Mouse (Mus musculus) yolk sac, embryonic 10.5 days (tissue): ENCODE data around the gene Slc2a6.

Experiments used
- DNase-seq: peaks from one replicate; pipeline ENCODE4 v3.0.0-alpha.2; 2017; ENCODE audit warnings: low spot score

Slc2a6 gene

DNA sequence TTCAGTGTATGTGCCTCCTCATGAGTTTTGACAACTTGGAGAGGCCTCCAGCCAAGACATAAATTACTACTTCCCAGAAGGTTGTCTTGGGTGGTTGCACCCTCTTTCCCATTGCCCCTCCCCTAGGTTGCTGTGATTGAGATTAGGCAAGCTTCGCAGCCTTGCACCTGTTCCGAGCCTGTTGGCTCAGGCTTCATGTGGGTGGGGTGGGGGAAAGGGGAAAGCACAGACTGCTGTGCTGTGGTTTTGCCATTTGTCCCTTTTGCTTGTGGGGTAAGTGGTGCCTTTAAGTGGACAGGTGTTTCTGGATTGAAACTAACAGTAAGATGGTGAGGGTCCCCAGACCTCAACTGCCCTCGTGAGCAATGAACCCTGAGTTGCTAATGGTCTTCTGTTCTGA is 8.2 kb upstream of the Slc2a6 start:
- no peak for DNase-seq

DNA sequence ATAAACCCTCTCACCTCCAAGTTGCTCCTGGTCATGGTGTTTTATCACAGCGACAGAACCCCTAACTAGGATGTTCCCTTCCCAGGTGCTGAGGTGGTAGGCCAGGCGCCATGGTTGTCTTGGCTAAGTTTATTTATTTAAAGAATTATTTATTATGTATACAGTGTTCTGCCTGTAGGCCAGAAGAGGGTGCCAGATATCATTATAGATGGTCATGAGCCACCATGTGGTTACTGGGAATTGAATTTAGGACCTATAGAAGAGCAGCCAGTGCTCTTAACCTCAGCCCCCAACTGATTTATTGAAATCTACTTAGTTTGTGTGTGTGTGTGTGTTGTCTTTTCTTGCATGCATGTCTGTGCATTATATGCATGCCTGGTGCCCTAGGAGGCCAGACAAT is 4.6 kb upstream of the Slc2a6 start:
- no peak for DNase-seq

DNA sequence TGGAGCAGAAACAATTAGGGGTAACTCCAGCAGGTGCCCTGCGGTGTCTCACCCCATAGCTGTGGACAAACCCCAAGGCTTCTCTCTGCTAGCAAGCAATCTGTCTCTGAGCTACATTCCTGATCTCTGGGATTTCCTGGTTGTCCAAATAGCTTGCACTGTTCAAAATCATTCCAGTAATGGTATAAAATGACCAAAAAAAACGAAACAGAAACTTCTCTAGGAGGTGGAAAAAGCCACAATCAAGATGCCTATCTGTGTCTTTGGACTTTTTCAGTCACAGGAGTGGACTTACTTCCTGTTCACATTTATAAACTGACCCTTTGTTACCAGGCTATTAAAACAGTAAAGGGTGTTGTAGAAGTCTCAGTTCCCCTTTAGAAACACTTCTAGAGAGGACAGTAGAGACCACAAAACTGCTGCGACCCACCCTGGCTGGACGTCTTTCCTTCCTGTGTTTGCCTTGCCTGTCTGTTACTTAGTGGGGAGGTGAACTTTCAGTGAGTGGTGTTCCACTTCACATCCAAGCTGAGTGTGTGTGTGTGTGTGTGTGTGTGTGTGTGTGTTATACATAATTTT is 728 bp upstream of the Slc2a6 start:
- DNase-seq: no peak

- no peak for DNase-seq
Observed at GRCm38 (mm10) chr2:27026857-27027617, 761 bp downstream of the Slc2a6 start.

- DNase-seq: no peak
Observed at GRCm38 (mm10) chr2:27026332-27026731, 1.5 kb downstream of the Slc2a6 start.

DNA sequence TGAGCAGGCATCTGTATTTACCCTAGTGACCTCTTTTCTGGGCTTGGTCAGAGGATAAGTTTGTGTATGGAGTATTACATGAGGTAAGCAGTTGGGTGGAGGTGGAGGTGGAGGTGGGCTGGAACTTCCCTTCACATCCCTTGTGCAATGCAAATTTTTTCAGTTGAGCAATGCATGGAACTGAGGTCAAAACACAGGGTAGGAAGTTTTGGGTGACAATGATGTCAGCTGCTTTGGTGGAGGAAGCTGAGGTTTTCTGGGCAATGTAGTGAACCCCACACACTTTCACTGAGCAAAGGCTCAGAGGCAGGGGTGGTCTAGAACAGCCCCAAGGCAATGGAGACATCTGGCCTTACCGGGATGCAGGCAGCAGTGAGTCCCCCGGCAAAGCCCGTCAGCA is 2.3 kb downstream of the Slc2a6 start:
- DNase-seq: no peak

DNA sequence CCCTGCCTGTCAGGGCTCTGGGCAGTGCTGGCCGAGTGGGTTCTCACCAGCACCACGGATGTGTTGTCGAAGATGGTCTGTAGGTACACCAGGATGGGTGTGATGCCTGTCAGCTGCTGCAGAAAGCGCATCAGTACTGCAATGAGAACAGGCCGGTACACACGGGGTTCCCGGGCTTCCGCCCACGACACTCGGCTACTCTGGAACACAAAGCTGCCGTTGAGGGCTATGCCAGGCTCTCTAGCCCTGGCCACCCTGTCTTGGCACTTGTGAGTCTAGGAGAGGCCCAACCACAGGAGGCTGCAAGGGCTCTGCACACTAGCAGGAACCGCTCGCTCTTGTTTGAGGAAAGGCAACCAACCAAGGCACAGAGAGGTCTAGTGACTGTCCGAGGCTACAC is 3.7 kb downstream of the Slc2a6 start:
- no peak for DNase-seq

DNA sequence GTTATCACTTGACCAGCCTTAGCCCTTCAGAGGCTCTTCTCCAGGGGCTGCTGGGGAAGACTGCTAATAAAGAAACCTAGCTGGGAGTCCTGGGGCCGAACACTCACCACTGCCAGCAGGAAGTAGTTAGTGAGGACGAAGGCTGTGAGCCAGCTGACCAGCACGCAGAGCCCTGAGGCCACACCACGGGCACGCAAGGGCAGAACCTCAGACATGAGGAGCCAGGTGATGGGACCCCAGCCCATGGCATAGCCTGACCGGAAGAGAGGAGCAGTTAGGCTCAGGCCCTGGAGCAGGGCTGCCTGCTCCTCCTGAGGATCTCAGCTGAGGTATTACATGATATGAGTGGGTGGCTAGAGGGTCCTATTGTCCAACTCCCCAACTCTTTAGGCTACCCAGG is 5.2 kb downstream of the Slc2a6 start:
- no peak for DNase-seq

GRCm38 (mm10) chr2:27021103-27021502 is 6.7 kb downstream of the Slc2a6 start:
- DNase-seq: no peak

GRCm38 (mm10) chr2:27019530-27019929 is 8.3 kb downstream of the Slc2a6 start:
- no peak for DNase-seq

DNA sequence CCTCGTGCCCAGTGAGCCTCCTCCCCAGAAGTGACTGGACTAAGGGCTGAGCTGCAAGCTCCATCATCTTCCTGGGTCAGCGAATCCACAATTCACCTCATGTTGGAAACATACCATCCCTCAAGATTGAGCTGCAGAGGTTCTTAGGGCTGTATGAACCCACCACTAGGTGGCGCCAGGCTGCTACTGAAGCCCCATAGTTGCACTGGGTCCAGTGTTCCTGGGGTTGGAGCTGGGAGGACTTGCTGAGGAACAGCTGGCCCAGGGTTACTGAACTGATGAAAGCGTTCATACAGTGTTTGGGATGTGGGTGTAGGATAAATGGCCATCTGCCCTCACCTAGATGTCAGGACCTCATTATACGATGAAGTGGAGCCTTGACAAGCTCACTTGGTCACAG is 10.0 kb downstream of the Slc2a6 start:
- no peak for DNase-seq

GRCm38 (mm10) chr2:27009714-27010244 is 18.0 kb downstream of the Slc2a6 start, which contains the start of gene Cacfd1:
Cacfd1 (plus strand) TSS chr2:27009926.
- DNase-seq: peak; percentile 95

GRCm38 (mm10) chr2:27007701-27008100 is 20.1 kb downstream of the Slc2a6 start:
- no peak for DNase-seq

DNA sequence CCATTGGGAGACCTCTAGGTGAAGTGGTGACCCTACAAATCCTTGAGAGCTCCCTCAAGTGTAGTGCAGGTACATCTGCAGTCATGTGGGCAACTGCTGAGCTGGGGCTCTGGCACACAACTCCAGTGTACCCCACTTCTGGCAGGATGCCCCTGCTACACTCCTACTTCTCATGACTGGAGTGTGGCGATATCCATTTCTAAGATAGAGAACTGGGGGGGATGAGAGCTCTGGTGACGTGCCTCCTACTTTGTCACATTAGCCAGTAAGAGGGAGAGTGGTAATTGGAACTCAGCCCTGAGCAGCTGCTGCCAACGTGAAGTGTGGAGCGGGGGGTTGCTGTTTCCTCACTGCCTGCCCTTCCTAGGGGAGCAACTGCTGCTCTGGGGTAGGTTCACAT is 21.5 kb downstream of the Slc2a6 start:
- DNase-seq: no peak

DNA sequence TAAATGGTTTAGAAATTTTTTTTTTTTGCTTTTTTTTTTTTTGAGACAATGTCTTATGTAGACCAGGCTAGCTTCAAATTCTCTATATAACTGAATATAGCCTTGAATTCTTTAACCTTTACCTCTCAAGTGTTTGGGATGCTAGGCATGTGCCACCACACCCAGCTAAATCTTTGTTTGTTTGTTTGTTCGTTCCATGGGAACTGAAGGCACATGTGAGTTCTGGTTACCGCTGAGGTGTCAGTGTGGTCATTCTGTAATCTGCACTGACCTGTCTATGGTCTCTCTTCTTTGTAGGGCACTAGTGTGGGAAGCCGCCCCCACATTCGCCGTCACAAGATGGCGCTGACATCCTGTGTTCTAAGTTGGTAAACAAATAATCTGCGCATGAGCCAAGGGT is 29.8 kb downstream of the Slc2a6 start:
- no peak for DNase-seq

DNA sequence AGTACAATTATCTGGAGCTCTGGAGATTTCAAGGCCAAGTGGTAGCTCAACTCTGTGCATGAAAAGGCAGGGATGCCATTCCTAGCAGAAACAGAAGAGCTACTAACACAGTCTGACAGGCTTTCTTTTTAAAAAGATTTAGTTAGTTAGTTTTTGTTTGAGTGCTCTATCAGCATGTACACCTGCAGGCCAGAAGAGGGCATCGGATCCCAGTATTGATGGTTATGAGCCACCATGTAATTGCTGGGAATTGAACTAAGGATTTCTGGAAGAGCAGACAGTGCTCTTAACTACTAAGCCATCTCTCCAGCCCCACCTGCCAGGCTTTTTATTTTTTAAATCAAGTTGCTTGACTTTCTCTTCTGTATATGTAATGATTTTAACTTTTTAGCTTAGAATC is 30.3 kb downstream of the Slc2a6 start:
- DNase-seq: no peak

- no peak for DNase-seq
Observed at GRCm38 (mm10) chr2:26993936-26994335, 33.9 kb downstream of the Slc2a6 start.

GRCm38 (mm10) chr2:26984640-26985039 is 43.2 kb downstream of the Slc2a6 start:
- DNase-seq: no peak

GRCm38 (mm10) chr2:26984179-26984578 is 43.6 kb downstream of the Slc2a6 start:
- no peak for DNase-seq

DNA sequence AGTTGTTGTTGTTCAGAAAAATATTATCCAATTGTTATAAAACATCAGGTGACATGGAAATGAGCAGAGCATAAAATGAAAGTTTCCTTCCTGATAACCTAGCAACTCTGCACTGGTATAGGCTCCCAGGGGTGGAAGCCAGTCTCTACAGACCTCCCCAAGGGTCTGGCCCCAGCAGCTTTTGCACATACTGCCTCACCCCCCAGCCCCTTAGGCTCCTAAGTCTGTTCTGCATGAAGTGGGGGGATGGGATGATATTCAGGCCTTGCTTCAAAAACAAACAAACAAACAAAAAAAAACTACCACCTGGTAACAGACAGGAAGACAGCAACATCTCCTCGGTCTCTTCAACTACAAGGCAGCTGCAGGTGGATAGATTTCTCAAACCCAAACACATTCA is 47.4 kb downstream of the Slc2a6 start:
- DNase-seq: no peak

GRCm38 (mm10) chr2:26973960-26974359 is 53.8 kb downstream of the Slc2a6 start:
- peak; percentile 39 for DNase-seq

GRCm38 (mm10) chr2:26973116-26973515 is 54.7 kb downstream of the Slc2a6 start, which contains the start of gene Adamts13:
Adamts13 (plus strand) TSS chr2:26973416.
- DNase-seq: peak; percentile 26
